Mouse (Mus musculus): ENCODE measurements around the gene Ei24. TPM values are rescaled to one million over a fixed set of nuclear protein-coding genes. Genes with fewer than 3 reads are reported as not detected.

Ei24 gene
- polyA plus RNA-seq, 1 experiment: 85.9 TPM

Other genes with a start within 250 kb of the Ei24 start
- gene Gm17689, start 214.8 kb downstream of the Ei24 start, polyA plus RNA-seq (2012; ENCODE audit: insufficient read depth, insufficient read length, missing spikeins): not detected in 2 replicates
- gene A630095E13Rik, start 154.0 kb downstream of the Ei24 start, polyA plus RNA-seq (2012; ENCODE audit: insufficient read depth, insufficient read length, missing spikeins): not detected in 2 replicates
- not detected in 2 replicates for gene Acrv1, start 104.2 kb downstream of the Ei24 start, polyA plus RNA-seq (2012; ENCODE audit: insufficient read depth, insufficient read length, missing spikeins)
- gene Chek1, start 70.3 kb downstream of the Ei24 start, polyA plus RNA-seq (2012; ENCODE audit: insufficient read depth, insufficient read length, missing spikeins): 2.8 TPM in 1 of 2 replicates, not detected in the other
- gene Stt3a, start 29.7 kb downstream of the Ei24 start, polyA plus RNA-seq (2012; ENCODE audit: insufficient read depth, insufficient read length, missing spikeins): 58.3 and 83.2 TPM in 2 replicates
- 1.9 and 4.8 TPM in 2 replicates for gene Fez1, start 24.5 kb upstream of the Ei24 start, polyA plus RNA-seq (2012; ENCODE audit: insufficient read depth, insufficient read length, missing spikeins)